Mouse (Mus musculus): ENCODE measurements around the gene Entpd8. TPM values are rescaled to one million over a fixed set of nuclear protein-coding genes. Genes with fewer than 3 reads are reported as not detected.

The Entpd8 gene
- not detected for total RNA-seq (2021)

GRCm38 (mm10) chr2:25080076-25080475 lies at the start of gene Entpd8:
Gene Entpd8, plus strand, starts transcription at chr2:25080304.
- no peak for DNase-seq (ENCODE audit: extremely low spot score in 1 of 2, low spot score in 2 of 2)
- intact Hi-C loops (cut with DNase I), result no loop called here

- DNase-seq (ENCODE audit: extremely low spot score in 1 of 2, low spot score in 2 of 2), result peak in 1 of 2 experiments; percentile 7
- intact Hi-C loops (cut with DNase I), result no loop called here
Measured at GRCm38 (mm10) chr2:25034994-25035393, 45.1 kb upstream of the Entpd8 start.

- intact Hi-C loops (cut with DNase I), result no loop called here
- DNase-seq (ENCODE audit: extremely low spot score in 1 of 2, low spot score in 2 of 2), result no peak
Measured at GRCm38 (mm10) chr2:25040089-25040488, 40.0 kb upstream of the Entpd8 start.

GRCm38 (mm10) chr2:25050921-25051320 lies 29.2 kb upstream of the Entpd8 start:
- DNase-seq (ENCODE audit: extremely low spot score in 1 of 2, low spot score in 2 of 2), result peak in 1 of 2 experiments; percentile 51
- intact Hi-C loops (cut with DNase I), result no loop called here

GRCm38 (mm10) chr2:25051450-25051849 lies 28.7 kb upstream of the Entpd8 start:
- peak in 1 of 2 experiments; percentile 22 for DNase-seq (ENCODE audit: extremely low spot score in 1 of 2, low spot score in 2 of 2)
- intact Hi-C loops (cut with DNase I), result no loop called here

GRCm38 (mm10) chr2:25053101-25053500 lies 27.0 kb upstream of the Entpd8 start:
- DNase-seq (ENCODE audit: extremely low spot score in 1 of 2, low spot score in 2 of 2), result no peak
- intact Hi-C loops (cut with DNase I), result no loop called here

GRCm38 (mm10) chr2:25054221-25055067 lies 25.7 kb upstream of the Entpd8 start, which contains the start of gene Nsmf:
Gene Nsmf, plus strand, starts transcription at chr2:25054355.
- DNase-seq (ENCODE audit: extremely low spot score in 1 of 2, low spot score in 2 of 2), result peak; percentile 82 to 93
- intact Hi-C loops (cut with DNase I), result no loop called here

GRCm38 (mm10) chr2:25055068-25055405 lies 25.1 kb upstream of the Entpd8 start:
- DNase-seq (ENCODE audit: extremely low spot score in 1 of 2, low spot score in 2 of 2), result peak; percentile 77 to 88
- intact Hi-C loops (cut with DNase I), result no loop called here

- intact Hi-C loops (cut with DNase I), result no loop called here
- peak in 1 of 2 experiments; percentile 42 for DNase-seq (ENCODE audit: extremely low spot score in 1 of 2, low spot score in 2 of 2)
Measured at GRCm38 (mm10) chr2:25055409-25056155, 24.5 kb upstream of the Entpd8 start.

GRCm38 (mm10) chr2:25058926-25059325 lies 21.2 kb upstream of the Entpd8 start:
- intact Hi-C loops (cut with DNase I), result no loop called here
- peak in 1 of 2 experiments; percentile 16 for DNase-seq (ENCODE audit: extremely low spot score in 1 of 2, low spot score in 2 of 2)

GRCm38 (mm10) chr2:25063523-25063922 lies 16.6 kb upstream of the Entpd8 start:
- peak in 1 of 2 experiments; percentile 8 for DNase-seq (ENCODE audit: extremely low spot score in 1 of 2, low spot score in 2 of 2)
- intact Hi-C loops (cut with DNase I), result no loop called here

GRCm38 (mm10) chr2:25064285-25064684 lies 15.8 kb upstream of the Entpd8 start:
- intact Hi-C loops (cut with DNase I), result no loop called here
- DNase-seq (ENCODE audit: extremely low spot score in 1 of 2, low spot score in 2 of 2), result no peak

- no peak for DNase-seq (ENCODE audit: extremely low spot score in 1 of 2, low spot score in 2 of 2)
- intact Hi-C loops (cut with DNase I), result no loop called here
Measured at GRCm38 (mm10) chr2:25065537-25065936, 14.6 kb upstream of the Entpd8 start.

- intact Hi-C loops (cut with DNase I), result no loop called here
- no peak for DNase-seq (ENCODE audit: extremely low spot score in 1 of 2, low spot score in 2 of 2)
Measured at GRCm38 (mm10) chr2:25066552-25066951, 13.6 kb upstream of the Entpd8 start.

- DNase-seq (ENCODE audit: extremely low spot score in 1 of 2, low spot score in 2 of 2), result no peak
- intact Hi-C loops (cut with DNase I), result no loop called here
Measured at GRCm38 (mm10) chr2:25069537-25069936, 10.6 kb upstream of the Entpd8 start.

GRCm38 (mm10) chr2:25072398-25072797 lies 7.7 kb upstream of the Entpd8 start:
- DNase-seq (ENCODE audit: extremely low spot score in 1 of 2, low spot score in 2 of 2), result no peak
- intact Hi-C loops (cut with DNase I), result no loop called here

GRCm38 (mm10) chr2:25075506-25075905 lies 4.6 kb upstream of the Entpd8 start:
- no peak for DNase-seq (ENCODE audit: extremely low spot score in 1 of 2, low spot score in 2 of 2)
- intact Hi-C loops (cut with DNase I), result no loop called here

- intact Hi-C loops (cut with DNase I), result no loop called here
- DNase-seq (ENCODE audit: extremely low spot score in 1 of 2, low spot score in 2 of 2), result no peak
Measured at GRCm38 (mm10) chr2:25078967-25079366, 1.1 kb upstream of the Entpd8 start.

- DNase-seq (ENCODE audit: extremely low spot score in 1 of 2, low spot score in 2 of 2), result no peak
- intact Hi-C loops (cut with DNase I), result no loop called here
Measured at GRCm38 (mm10) chr2:25083697-25084096, 3.6 kb downstream of the Entpd8 start.

- no peak for DNase-seq (ENCODE audit: extremely low spot score in 1 of 2, low spot score in 2 of 2)
- intact Hi-C loops (cut with DNase I), result no loop called here
Measured at GRCm38 (mm10) chr2:25085571-25085970, 5.5 kb downstream of the Entpd8 start.

Data from left cerebral cortex, postnatal 10 days (tissue).